Mouse (Mus musculus) thymus, postnatal 10 days (tissue): ENCODE results near the gene Tgfb3.
A peak's percentile ranks its signal among the peaks of the same experiment; 100 is the strongest.

Experiments used
- DNase-seq, 2 experiments: peaks; one replicate each; pipeline ENCODE4 v3.0.0; 2021; ENCODE audit warnings: low spot score in 2 of 2

The Tgfb3 gene

DNA sequence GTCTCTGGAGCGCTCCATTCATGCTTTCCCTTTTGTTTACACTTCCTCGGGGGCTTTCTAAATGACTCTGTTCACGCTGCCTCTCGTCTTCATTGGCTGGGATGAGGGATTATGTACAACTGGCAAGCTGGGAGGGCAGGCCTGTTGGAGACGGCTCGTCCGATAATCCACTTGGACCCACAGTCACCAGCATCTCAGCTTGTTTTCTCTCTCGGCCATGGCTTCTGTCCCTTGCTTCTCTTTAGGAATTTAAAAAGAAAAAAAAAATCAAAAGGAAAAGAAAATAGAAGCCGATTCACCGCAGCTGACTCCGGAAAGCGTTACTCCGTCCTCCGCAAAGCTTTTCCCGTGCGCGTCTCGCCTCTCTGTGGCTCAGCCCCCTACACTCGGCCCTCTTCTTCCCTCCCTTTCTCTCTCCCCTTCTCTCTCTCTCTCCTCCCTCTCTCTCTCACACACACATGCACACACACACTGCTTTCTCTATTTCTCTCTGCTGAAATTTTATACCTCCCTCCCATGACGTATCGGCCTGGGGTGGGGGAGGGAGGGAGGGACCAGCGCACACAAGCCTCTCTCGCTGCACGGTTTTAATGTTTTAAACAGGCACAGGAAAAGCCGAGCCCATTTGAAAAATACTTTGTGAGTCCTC is at the start of gene Tgfb3:
Tgfb3 (minus strand) TSS at position 489 of the 649 bp plus-strand sequence.
- DNase-seq: peak in 1 of 2 experiments; percentile 15

DNA sequence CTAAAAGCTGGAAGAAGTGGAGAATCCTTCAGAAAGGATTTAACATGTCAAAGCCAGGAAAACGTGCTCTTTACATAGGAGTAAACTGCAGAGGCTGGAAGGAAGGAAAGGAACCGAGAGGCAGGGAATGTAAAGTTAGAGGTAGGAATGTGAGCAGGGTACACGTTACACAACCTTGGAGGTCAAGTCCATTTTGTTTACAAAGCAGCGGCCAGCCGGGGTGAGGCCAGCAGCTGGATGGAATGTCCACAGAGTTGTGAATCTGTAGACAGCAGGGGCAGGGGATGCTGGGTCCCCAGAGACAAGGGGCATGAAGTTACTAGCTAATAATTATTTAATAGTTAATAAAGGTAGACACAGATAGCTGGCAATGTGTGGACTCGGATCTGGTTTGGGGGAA is 49.3 kb upstream of the Tgfb3 start:
- no peak for DNase-seq

DNA sequence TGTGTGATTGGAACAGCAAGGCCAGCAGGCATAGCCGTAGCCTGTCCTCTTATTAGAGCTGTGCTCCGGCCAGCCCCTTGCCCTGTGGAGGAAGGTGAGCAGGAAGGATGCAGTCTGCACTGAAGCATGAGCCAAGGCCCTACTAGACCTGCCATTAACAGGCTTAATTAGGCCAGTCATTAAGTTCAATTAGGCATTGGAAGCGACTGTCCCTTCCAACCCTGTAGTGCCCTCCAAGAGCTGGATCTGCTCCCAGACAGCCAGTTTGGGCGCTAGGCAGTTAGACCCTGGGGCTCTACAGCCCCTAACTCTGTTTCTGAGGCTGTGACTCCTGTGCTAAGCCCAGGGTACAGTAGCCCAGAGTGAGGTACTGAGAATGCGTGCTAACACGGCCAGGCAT is 45.2 kb upstream of the Tgfb3 start:
- no peak for DNase-seq

DNA sequence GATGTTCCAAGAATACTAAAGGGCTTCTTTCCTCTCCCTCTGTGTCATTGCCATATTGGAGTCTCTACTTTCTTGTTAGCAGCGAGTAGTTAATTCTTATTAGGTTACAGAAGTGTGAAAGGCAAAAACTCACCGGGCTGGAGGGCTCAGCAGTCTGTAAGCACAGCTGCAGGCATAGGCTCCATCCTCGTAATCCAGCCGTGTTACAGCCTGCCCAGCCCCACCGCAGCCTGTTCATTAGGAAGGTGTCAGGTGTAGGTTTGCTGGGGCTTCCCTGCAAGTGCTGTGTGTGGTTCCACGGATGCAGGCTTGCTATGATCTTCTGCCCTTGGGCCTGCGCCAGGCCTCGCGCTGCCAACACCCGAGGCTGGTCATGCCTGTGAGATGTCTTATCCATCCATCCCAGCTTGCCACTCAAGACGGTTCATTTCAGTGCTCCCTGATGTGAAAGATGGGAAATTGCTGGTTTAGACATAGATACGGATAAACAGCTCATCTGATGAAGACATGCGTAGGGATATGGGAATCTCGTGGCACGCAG is 37.5 kb upstream of the Tgfb3 start:
- no peak for DNase-seq

DNA sequence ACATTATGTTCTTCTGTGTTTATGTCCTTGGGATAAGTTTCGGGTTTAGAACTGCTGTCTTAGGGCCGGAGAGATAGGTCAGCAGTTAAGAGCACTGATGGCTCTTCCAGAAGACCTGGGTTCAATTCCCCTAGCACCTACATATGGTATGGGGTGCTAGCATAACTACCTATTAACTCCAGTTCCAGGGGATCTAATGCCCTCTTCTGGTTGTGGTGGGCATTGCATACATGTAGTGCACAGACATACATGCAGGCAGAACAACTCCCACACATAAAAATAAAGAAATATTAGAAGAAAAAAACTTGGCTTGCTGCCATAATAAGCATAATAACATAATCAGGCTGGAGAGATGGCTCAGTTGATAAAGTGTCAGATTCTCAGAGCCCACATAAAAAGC is 31.8 kb upstream of the Tgfb3 start:
- DNase-seq: peak in 1 of 2 experiments; percentile 36

DNA sequence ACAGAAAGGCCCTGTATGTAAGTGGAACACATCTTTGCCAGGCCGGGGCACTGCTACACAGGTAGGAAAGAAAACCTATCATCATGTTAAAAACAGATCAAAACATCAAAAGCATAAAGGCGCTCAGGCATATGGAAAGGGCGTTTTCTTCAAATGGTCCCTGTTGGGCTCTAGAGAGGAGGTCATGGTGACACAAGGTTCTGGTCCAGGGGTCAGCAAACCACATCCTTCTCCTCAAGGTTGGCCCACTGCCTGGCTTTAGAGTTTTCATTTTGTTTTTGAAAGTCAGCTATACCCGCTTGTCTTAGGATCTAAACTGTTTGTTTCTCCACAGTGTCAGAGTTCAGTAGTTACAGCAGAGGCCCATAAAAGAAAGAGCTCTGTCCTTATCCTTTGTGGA is 30.7 kb upstream of the Tgfb3 start:
- no peak for DNase-seq

DNA sequence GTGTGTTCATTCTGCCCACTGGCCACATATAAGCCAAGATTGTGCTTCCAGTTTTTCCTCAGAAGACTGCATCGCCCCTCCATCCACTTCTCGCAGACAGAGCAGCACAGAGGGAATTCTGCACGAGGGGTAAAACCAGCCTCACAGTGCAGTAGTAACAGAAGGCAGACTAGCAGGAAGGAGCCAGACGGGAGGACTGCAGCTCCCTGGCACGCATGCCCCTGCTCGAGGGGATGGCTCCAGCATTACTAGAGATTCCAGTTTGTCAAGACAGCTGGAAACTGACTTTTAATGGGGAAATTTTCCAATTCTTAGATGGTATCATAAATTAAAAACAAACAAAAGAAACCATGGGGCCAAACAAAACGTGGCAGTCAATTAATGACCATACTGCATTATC is 28.8 kb upstream of the Tgfb3 start:
- DNase-seq: no peak

DNA sequence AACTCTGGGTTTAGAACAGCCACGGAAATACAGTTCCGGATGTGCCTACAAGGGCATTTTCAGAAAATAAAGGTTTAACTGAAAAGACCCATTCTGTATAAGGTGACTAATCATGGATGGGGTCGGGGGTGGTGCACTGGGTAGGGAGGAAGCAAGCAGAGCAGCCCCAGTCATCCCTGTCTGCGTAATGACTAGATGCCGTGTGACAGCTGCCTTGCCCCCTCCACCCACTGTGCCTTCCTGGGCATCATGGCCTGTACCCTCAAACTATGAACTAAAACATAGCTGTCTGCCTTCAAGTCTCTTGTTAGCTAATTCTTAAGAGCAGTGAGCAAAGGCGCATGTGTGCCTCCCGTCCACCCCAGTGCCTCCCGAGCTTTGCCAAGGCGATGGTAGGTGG is 27.2 kb upstream of the Tgfb3 start:
- DNase-seq: no peak

DNA sequence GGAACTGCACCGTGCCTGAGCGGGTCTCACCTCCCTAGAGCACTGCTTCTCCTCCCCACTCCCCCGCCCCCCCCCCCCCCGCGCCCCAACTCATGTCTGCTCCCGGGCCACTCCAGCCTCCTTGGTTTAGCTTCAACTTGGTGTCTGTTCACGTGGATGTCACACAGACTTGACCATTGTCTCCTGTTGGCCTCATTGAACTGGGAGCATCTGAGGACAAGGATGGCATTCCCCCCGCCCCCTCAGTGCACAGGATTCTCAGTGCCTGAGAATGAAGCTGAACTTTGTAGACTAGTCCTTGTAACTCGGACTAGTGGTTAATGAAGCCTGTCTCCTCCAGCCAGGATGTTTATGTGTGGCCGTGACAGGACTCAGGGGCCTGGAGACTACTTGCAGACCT is 26.7 kb upstream of the Tgfb3 start:
- no peak for DNase-seq

DNA sequence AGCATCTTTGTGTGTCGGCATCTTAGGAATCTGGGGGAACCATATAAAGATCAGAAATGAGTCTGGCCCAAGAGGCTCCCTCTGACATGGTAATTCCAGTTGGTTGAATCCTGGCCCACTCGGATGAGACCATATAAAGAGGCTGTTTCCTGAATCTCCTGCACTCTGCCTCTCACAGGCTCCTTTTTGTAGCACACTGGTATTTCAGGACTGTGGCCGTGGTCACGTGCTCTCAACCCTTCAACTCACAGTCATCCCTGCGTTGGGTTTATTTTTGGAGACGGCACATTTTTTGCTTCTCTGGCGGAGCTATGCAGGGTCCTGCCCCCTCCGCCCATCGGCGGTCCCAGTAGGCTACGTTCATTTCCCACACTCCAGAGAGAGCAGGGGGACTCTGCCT is 25.5 kb upstream of the Tgfb3 start:
- DNase-seq: no peak

DNA sequence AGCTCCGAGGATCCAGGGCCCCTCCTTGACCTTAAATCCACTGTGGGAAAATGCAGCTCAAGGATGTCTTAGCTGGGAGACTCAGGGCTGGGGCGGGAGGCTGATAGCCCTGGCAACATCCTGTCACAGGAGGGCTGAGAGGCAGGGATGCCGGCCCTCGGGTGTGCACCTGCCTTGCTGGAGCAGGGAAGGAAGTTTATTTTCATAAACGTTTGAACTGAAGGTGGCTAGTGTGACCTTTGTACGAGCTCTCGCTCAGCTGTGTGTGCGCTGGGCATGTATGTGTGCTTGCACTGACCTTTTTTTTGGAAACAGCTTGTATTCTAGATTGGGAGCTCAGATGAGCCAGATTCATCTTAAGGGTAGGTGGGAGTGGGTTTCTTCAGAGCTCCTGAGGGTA is 25.0 kb upstream of the Tgfb3 start:
- no peak for DNase-seq

DNA sequence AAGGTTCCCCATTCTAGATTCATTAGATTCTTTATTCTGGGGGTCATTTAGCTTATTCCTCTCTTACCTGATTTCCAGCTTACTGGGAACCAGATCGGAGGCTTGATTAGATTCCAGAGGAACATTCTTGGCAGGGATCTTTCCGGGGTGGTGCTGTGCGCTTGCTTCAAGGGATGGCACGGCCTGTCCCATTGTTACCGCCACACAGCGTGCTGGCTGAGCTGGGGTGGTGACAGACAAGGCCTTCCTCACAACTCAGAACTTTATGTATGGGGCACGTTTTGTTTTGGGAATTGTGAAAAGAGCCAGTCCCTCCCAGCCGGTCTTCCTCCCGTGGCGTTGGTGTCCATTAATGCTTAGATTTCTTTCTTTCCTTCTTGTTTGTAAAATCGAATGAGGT is 24.6 kb upstream of the Tgfb3 start:
- DNase-seq: no peak

DNA sequence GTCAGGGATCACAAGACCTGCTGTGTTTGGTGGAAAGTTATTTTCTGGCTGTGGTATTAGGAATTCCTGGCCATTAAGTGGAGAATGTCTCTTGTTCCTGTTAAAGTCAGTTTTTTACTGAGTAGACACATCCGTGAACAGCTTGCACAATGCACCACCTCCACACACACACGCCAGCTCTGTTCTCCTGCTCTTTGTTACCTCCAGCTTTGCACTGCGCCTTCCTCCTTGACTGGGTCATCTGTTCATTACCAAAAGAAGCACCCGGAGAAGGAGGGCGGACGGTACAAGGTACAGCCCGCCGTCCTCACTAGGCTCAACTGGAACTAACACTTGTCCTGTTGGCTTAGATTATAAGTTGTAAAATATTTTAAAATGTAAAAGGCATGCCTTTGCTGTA is 23.8 kb upstream of the Tgfb3 start:
- no peak for DNase-seq

DNA sequence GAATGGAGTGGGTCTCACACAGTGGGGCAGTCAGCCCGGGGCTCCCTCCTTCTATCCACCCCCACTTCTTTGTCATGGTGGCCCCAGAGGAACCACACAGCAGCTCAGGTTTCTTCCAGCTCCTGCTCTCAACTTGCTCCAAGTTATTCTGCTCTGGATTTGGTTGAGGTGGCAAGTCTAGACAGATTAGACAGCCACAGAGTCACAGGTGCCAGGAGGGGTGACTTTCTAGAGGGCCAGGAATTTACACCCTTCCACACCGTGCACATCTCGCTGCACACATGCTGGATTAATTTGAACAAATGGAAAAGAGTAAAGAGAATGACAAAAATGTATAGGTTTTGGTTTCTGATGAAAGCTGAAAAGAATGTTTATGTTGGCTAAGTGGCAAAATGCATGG is 21.9 kb upstream of the Tgfb3 start:
- DNase-seq: no peak

DNA sequence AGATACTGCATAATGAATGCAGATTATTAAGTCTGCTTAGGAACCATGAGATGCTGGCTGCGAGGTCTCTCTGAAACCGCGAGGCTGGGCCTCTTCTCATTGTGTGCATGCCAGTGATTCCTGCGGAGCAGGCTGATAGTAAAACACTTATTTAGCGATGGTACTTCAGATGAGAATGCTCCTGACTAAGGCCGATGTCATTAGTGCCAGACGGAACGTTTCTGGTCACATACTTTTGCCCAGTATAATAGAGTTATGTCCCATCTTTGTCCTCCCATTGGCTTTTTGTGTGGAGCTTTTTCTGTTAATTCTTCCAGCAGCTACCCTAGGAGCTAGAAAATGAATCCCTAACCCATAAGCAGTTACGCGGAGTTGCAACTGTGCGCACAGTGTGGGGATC is 18.9 kb upstream of the Tgfb3 start:
- DNase-seq: no peak

DNA sequence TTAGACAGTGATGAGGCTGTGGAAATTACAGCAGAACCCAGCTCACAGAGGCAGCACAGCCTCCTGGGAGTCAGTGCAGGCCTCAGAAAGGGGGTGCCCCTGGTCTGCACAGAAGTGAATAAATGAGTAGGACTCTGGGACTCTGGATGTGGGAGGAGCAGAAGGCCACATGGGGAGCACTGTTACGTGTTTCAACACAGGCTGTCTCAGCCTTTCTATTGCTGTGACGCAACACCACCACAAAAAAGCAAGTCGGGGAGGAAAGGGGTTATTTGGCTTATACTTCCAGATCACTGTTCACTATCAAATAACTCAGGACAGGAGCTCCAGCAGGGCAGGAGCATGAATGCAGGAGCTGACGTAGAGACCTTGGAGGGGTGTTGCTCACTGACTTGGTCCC is 17.0 kb upstream of the Tgfb3 start:
- no peak for DNase-seq

DNA sequence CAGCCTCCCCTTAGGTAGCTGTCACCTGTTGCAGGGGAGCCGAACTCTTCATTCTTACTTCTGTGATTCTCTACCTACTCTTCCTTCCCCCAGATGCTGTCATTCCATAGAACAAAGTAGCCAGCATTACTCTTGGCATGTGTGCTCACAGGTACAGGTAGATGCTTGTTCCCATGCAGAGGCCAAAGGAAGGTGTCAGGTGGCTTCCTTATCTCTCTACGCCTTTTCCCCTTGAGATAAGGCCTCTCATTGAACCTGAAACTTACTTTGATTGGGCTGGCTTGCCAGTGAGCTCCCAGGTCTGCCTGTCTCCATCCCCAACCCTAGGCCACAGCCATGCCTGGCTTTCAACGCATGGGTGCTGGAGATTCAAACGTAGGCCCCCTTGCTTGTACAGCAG is 15.2 kb upstream of the Tgfb3 start:
- DNase-seq: no peak

DNA sequence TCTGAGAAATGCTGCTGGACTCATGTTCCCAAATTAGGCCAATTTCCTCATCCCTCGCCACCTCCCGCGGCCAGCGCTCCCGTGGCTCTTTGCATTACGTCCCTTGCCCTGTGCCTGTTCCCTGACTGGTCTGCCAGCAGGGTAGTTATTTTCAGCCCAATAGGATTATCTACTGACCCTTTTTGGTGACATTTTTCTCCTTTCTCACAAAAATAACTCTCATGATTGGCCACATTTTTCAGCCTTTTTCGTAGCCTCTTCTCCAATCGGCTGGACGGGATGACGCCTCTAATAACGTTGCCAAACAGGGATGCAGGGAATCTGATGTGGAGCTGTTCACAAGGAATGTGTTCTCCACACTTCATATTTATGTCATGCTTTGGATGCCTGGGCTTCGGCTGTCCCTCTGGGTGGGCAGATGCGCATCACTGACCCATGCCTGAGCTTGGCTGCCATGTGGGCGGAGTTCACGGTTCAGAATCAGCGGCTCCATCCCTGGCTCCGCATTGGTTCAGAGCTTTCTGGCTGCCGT is 12.8 kb upstream of the Tgfb3 start:
- no peak for DNase-seq

DNA sequence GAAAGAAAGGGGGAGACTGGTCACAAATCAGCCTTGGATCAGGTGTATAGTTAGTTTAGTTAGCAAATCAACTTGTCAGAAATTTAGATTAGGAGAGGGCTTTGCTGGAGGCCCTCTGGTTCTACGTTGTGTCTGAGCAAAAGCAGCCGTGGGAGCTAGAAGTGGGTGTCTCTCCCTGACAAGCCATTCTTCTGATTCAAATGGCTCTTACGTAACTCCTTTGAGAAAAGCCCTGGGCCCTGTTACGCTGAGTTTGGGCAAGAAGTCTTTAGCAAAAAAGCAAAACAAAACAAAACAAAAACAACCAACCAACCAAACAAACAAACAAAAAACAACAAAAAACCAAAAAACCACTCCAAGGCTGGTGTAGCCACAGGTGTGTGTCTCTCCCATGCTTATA is 11.9 kb upstream of the Tgfb3 start:
- no peak for DNase-seq

DNA sequence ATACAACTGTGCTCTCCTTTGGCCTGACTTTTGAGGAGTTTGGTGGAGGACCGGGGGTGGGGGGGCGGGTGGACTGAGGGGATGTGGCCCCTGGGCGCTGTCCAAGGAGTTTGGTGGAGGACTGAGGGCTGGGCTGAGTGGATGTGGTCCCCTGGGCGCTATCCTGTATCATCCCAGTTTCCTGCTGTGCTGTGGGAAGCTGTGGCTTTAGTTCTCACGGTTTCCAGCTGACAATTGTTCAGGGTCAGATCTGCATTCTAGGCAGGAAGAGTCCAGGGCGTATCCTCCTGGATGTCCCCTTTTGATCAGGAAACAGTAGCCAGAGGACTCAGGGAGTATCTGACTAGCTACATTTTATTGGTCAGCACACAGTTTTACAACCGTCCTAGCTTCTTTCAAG is 9.2 kb upstream of the Tgfb3 start:
- no peak for DNase-seq

DNA sequence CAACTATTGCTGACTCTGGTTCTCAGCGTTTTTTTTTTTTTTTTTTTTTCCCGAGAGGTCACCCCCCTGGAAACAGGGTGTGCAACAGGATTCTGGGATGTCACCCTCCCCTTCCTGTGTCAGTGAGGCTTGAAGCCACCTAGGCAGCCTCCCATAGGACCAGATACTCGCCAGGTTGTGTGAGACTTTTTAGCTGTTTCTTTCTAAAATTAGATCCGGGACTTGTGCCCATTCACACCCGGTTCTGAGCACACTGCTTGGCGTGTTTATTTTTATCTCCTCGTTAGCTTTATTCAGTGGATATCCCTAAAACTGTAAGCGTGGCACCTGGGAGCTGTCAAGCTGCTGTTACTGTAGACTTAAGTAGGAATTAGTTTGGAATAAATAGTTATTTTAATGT is 7.7 kb upstream of the Tgfb3 start:
- DNase-seq: no peak

DNA sequence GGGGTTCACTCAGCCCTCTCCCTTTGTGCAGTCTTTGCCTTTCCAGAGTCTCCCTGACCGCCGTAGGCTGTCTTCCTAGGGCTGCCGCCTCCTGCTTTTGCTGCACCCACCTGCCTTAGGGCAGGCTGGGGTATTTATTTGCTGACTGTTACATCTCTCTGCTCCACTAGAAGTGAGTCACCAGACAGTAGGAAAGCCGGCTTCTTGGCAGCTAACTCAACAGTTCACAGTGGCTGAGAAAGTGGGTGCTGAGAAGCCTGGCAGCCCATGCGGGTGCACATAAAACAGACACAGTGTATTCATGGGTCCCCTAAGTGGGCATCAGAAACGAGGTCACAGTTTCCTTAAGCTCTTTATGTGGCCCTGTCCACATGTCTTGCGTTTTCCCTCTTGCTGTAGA is 7.0 kb upstream of the Tgfb3 start:
- no peak for DNase-seq

DNA sequence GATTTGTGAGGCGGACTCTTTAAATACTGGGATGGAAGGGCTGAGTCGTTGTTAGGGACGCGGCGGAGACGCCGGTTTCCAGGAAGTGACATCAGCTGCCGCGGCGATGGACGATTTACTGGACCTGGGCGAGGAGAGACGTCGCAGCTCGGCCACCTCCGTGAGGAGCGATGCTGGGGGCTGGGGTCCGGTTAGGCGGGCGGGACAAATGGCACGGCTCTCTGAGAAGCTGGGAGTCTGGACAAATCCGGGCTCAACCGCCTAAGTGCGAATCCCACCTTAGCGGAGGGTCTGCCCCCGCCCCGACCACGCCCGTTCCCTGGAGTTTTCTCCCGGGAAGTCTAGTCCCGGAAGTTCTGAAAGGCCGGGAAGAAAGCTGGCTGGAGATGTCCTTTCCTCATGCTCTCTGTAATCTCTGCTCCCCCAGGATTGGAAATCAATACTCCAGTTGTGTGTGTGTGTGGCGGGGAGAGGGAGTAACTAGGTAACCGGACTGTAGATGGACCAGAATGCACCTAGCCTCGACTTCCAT is 3.7 kb upstream of the Tgfb3 start, which contains the start of gene Ift43:
Ift43 (plus strand) TSS at position 61 of the 532 bp plus-strand sequence.
- peak in 1 of 2 experiments; percentile 8 for DNase-seq
